Mouse (Mus musculus): Measurements from ENCODE around the gene Pbld1.

DNA sequence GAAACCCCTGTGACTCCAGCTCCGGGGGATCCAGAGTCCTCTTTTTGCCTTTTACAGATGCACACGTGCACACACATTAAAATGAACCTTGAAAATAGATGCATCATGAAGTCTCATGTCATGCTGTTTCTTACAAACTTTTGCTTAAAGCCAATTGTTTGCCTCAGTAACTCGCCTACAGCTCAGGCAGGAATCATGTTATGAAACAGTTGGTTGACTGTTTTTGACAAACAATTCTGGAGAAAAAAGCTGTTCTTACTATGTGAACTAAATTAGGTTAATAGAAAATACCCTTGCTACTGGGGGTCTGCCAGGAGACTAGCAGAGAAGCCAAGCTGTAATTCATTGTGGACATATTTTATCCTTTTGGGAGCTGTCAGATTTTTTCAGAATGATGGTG, 27.0 kb upstream of the Pbld1 start:
- TF ChIP-seq POLR2A (IDR thresholded peaks at IDR 0.05; ENCODE audit: insufficient read length, low read depth) = no peak
- no peak for TF ChIP-seq USF1 (IDR thresholded peaks at IDR 0.05; ENCODE audit: low read depth)
- no peak for TF ChIP-seq POLR2AphosphoS2 (IDR thresholded peaks at IDR 0.05; ENCODE audit: insufficient read length, low read depth)
- TF ChIP-seq E2F4 (IDR thresholded peaks at IDR 0.05; ENCODE audit: insufficient read depth) = no peak
- TF ChIP-seq REST (IDR thresholded peaks at IDR 0.05; ENCODE audit: insufficient read depth, insufficient read length) = no peak
